Mouse (Mus musculus): ENCODE results near the gene Pogz. TPM values are rescaled to one million over a fixed set of nuclear protein-coding genes. Genes with fewer than 3 reads are reported as not detected.
A peak's percentile ranks its signal among the peaks of the same experiment; 100 is the strongest.

Gene Pogz
- polyA plus RNA-seq, 1 experiment from 2014 or later = 22.7 TPM

DNA sequence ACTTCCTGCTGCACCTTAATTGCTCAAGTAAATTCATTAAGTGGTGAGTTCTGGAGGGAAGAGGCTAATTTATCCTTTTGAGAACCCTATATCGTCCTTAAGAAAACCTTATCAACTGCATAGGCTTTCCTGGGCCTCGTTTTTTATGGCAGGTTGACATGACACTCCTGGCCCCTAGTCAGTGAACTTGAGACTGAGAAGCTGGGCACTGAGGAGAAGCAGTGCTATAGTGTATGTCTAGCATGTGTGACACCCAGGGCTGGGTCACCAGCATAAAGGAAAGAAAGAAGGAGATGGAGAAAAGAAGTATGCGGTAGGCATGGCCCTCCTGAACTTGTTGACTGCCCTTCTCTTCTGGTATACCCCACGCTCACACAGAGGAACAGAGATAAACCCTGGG is 23.3 kb upstream of the Pogz start:
- no peaks in the 10 kb centered on the region for H3K9me3 ChIP-seq
- no peak overlapping the region for H3K9ac ChIP-seq
- H3K4me1 ChIP-seq (replicated peaks) = no peaks in the 10 kb centered on the region
- H3K27ac ChIP-seq = no peak overlapping the region
- H3K4me2 ChIP-seq = no peak overlapping the region
- 86% methylated on average over 4 of the region's 4 CpGs for WGBS
- ATAC-seq (ENCODE audit: low FRiP score) = no peak
- no peaks in the 10 kb centered on the region for H3K27me3 ChIP-seq
- H3K36me3 ChIP-seq = no peaks in the 10 kb centered on the region
- H3K4me3 ChIP-seq = no peak overlapping the region

DNA sequence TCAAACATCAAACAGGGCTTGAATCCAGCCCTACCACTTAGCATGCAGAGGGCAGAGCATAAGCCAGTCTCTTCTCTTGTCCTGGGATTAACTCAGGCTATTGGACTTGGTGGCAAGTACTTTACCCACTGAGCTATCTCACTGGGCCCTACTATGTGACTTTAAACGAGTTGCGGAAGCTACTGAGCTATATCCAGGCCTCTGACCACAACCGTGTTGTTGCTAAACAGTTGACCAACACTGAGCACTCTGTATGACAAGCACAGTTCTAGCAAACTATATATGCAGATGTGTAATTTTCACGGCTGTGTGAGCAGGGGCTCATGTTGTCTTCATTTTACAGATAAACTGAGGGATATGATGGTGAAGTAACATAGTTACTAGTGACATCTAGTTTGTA is 22.7 kb upstream of the Pogz start:
- Histone ChIP-seq H3K9me3 (no peaks in the 10 kb centered on the region), H3K27me3 (no peaks in the 10 kb centered on the region), H3K4me3 (no peak overlapping the region), H3K9ac (no peak overlapping the region), H3K36me3 (no peaks in the 10 kb centered on the region), H3K27ac (no peak overlapping the region), H3K4me1 (replicated peaks) (no peaks in the 10 kb centered on the region), H3K4me2 (no peak overlapping the region)
- ATAC-seq (ENCODE audit: low FRiP score) = no peak
- 85% methylated on average over 4 of the region's 4 CpGs for WGBS

DNA sequence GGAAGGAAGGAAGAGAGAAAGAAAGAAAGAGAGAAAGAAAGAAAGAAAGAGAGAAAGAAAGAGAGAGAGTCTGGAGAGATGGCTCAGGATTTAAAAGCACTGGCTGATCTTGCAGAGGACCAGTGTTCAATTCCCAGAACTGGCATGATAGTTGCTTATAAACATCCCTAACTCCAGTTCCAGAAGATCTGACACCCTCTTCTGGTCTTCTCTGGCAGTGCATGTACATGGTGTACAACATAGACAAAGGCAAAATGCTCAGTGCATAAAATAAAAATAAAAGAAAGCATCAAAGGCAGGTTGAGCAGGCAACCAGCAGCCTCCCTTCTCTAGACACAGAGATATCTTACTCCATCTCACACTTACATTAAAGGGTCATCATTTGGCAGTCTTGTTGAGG is 21.8 kb upstream of the Pogz start:
- H3K36me3 ChIP-seq = no peaks in the 10 kb centered on the region
- no peak overlapping the region for H3K9ac ChIP-seq

DNA sequence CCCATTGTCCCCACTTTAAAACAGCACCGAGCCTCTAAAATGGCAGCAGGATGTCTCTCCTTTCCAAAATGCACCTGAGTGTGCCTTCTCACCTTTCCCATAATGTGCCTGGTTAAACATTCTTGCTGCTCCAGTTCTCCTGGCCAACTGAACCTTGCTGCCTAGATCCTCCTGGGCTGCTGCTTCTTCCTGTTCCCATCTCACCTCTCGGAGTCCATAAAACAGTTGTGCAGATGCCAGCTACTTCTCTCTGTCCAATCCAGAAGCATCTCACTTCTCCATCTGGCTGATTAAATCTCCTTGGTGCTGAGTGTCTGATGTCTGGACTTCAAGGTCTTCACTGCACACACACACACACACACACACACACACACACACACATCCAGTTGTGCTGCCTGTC is 19.6 kb upstream of the Pogz start:
- H3K9me3 ChIP-seq = no peaks in the 10 kb centered on the region
- no peak for ATAC-seq (ENCODE audit: low FRiP score)
- WGBS = 76% methylated on average over 2 of the region's 2 CpGs
- H3K36me3 ChIP-seq = no peaks in the 10 kb centered on the region
- H3K4me1 ChIP-seq (replicated peaks) = 0 out of 2 replicates have a peak, but pooled peaks cover 3% of the 10 kb centered on the region
- H3K27ac ChIP-seq = no peak overlapping the region
- H3K9ac ChIP-seq = no peak overlapping the region
- H3K4me2 ChIP-seq = no peak overlapping the region
- H3K4me3 ChIP-seq = no peak overlapping the region
- H3K27me3 ChIP-seq = no peaks in the 10 kb centered on the region

More for the DNA sequence above, 21.8 kb upstream of the Pogz start:
- Histone ChIP-seq H3K4me2 (no peak overlapping the region), H3K27ac (no peak overlapping the region), H3K9me3 (no peaks in the 10 kb centered on the region), H3K4me3 (no peak overlapping the region), H3K4me1 (replicated peaks) (no peaks in the 10 kb centered on the region), H3K27me3 (no peaks in the 10 kb centered on the region)
- ATAC-seq (ENCODE audit: low FRiP score) = no peak

DNA sequence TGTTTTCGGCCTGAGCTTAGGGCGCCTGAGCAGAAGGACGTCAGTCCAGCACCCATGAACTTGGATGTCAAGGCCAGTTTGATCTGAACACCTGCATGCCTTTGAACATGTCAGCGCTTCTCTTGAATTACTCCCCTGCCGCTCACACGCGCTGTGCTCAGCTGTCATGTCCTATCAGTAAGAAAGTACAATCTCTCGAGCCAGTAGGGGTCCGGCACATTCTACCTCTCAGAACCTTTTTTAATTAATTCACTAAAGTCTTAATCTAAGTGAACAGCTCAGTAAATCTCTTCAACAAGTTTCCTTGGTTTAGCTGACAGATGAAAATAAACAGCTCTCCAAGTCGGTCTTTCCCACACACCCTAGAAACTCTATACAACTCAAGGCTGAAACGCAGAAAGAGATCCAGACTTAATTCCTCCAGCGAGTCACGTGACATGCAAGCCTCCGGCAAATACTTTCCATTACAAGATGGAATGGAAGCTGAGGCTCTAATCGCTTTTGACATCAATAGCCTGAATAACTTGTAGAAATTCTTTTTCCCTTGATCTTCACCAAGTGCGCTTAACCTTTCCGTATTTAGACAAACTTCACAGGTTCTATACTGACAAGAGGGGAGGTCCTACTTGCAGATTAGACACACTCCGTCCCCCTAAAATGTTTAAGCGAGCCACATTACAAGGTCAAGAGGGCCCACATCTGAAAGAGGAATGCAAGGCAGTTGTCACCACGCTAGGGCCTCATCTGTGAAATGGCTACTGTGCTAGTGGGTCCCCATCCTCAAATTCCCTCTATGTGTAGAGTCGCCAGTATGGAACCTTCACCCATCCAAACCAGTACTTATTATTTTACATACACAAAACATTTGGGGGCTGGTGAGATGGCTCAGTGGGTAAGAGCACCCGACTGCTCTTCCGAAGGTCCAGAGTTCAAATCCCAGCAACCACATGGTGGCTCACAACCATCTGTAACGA is 17.6 kb upstream of the Pogz start:
- no peaks in the 10 kb centered on the region; the same call in 1 of the 2 replicates for H3K36me3 ChIP-seq
- H3K9me3 ChIP-seq = no peaks in the 10 kb centered on the region
- H3K27ac ChIP-seq = no peak overlapping the region
- no peak overlapping the region for H3K4me2 ChIP-seq
- no peak overlapping the region for H3K9ac ChIP-seq
- WGBS = 80% methylated on average over 24 of the region's 24 CpGs
- no peak for ATAC-seq (ENCODE audit: low FRiP score)
- no peaks in the 10 kb centered on the region for H3K27me3 ChIP-seq
- H3K4me1 ChIP-seq (replicated peaks) = 0 out of 2 replicates have a peak, but pooled peaks cover 3% of the 10 kb centered on the region
- no peak overlapping the region for H3K4me3 ChIP-seq

DNA sequence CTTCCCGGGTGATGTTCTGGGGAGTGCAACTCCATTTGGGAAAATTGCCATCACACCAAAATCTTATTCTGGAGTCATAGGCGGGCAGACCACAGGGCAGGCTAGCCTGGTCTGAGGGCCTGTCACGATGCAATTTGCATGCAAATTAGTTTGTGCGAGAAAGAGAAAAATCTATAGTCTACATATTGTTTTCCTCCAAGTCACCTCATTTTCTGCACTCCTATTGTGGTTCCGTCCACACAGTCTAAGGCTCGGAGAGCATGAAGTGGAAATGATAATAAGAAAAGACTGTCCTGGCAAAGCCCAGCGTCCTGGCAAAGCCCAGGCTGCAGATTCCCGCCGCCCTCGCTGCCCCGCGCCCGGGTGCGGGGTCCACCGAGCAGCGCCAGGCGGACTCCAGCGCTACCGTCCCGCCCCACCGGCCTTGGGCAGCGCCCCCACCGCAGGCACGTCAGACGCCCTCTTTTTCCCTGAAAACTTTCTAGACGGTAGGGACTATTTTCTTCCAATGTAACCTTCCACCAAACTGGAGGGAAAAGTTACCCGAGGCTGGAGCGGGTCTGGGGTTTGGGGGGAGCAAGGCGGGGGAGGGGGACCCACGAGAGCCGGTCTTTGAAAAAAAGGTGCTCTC is 16.2 kb upstream of the Pogz start:
- WGBS = 1% methylated on average over 31 of the region's 31 CpGs
- peak overlapping the region; percentile 81 for H3K9ac ChIP-seq
- H3K27ac ChIP-seq = peak overlapping the region; percentile 90
- H3K4me2 ChIP-seq = peak overlapping the region; percentile 64
- 0 out of 2 replicates have a peak, but pooled peaks cover 3% of the 10 kb centered on the region for H3K4me1 ChIP-seq (replicated peaks)
- H3K27me3 ChIP-seq = no peaks in the 10 kb centered on the region
- peak; percentile 81 for ATAC-seq (ENCODE audit: low FRiP score)
- H3K36me3 ChIP-seq = no peaks in the 10 kb centered on the region; the same call in 1 of the 2 replicates
- H3K9me3 ChIP-seq = no peaks in the 10 kb centered on the region
- peak overlapping the region; percentile 62 for H3K4me3 ChIP-seq

DNA sequence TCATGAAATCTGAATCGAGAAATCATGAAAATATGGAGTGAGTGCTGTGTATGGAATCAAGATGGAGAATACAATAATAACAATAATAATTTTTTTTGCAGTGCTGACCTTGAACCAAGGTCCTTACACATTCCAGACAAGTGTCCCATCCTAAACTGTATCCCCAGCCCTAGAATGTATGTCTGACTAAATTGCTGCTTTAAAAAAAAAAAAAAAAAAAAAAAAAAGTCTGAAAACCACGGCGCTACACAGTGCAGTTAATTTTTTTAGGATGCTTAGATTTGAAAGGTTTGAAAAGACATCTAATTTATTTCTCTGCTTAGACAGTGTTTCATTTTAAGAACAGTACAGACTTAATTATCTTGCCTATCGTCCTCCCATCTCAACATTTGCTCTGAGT is 15.3 kb upstream of the Pogz start:
- H3K27ac ChIP-seq = peak overlapping the region; percentile 90
- 0 out of 2 replicates have a peak, but pooled peaks cover 3% of the 10 kb centered on the region for H3K4me1 ChIP-seq (replicated peaks)
- 71% methylated on average over 4 of the region's 4 CpGs for WGBS
- peak overlapping the region; percentile 81; the same call in 1 of the 2 replicates for H3K9ac ChIP-seq
- H3K4me2 ChIP-seq = peak overlapping the region; percentile 64
- H3K27me3 ChIP-seq = no peaks in the 10 kb centered on the region
- no peak for ATAC-seq (ENCODE audit: low FRiP score)
- H3K9me3 ChIP-seq = no peaks in the 10 kb centered on the region
- no peaks in the 10 kb centered on the region; the same call in 1 of the 2 replicates for H3K36me3 ChIP-seq
- H3K4me3 ChIP-seq = peak overlapping the region; percentile 62

DNA sequence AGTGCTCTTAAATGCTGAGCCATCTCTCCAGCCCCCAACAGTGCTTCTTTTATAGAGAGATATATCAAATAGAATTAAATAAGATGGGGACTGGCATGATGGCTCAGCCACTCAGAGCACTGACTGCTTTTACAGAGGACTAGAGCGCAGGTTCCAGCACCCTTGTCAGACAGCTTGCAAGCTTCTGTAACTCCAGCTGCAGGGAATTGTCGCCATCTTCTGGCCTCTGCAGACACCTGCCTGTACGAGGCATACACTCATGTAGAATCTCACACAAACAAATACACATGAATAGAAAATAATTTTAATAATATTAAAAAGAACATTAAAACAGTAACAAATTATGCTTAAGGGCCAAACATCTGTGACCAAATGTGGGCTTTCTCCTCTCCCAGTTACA is 13.3 kb upstream of the Pogz start:
- no peak overlapping the region for H3K27ac ChIP-seq
- WGBS = 79% methylated on average over 3 of the region's 3 CpGs
- ATAC-seq (ENCODE audit: low FRiP score) = no peak

DNA sequence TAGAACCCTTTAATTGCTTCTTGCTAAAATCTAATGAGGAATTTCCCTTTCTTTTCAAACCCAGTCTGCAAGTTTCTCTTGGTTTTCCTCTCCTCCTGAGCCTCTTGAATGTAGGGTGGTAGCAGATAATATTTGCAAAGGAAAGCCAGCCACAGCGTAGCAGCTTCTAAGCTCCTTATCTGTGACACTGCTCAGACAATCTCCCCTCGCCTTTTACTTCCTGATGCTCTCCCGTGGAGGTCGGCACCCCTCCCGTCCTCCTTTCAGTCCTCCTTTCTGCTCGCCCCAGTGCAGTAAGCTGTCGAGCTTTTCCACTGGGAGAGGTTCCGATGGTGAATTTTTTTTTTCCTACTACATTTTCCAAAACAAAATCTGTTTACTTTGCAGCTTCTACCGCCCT is 5.3 kb upstream of the Pogz start:
- Histone ChIP-seq H3K4me3 (no peak overlapping the region), H3K4me2 (no peak overlapping the region), H3K4me1 (replicated peaks) (no peaks in the 10 kb centered on the region), H3K27ac (no peak overlapping the region), H3K36me3 (no peaks in the 10 kb centered on the region), H3K9me3 (no peaks in the 10 kb centered on the region), H3K27me3 (peaks cover 12% of the 10 kb centered on the region; the same call in 1 of the 2 replicates), H3K9ac (no peak overlapping the region)
- 31% methylated on average over 9 of the region's 9 CpGs for WGBS
- no peak for ATAC-seq (ENCODE audit: low FRiP score)

More for the DNA sequence above, 13.3 kb upstream of the Pogz start:
- no peaks in the 10 kb centered on the region for H3K27me3 ChIP-seq
- H3K36me3 ChIP-seq = no peaks in the 10 kb centered on the region; the same call in 1 of the 2 replicates
- no peak overlapping the region for H3K4me3 ChIP-seq
- H3K9me3 ChIP-seq = no peaks in the 10 kb centered on the region
- H3K4me1 ChIP-seq (replicated peaks) = 0 out of 2 replicates have a peak, but pooled peaks cover 3% of the 10 kb centered on the region
- no peak overlapping the region for H3K9ac ChIP-seq
- no peak overlapping the region for H3K4me2 ChIP-seq

DNA sequence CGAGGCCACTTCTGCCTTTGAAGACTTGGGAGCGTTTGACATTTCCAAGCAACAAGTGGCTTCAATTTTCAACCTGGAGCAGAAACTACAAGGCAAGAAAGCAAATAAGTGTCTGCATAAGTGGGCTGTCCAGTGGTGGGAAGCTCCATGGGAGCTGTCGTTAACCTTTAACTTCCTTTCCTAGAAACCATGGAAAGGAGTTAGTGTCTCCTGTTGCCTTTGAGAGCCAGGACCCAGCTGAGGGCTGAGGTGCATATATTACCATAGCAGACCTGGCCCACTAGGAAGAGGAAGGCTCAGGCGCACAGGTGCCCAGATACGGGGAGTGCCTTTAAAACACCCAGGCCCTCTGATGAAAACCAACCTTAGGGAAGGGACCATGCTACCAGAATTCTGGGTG is 4.7 kb upstream of the Pogz start:
- H3K9ac ChIP-seq = no peak overlapping the region
- H3K36me3 ChIP-seq = no peaks in the 10 kb centered on the region
- no peak overlapping the region for H3K4me3 ChIP-seq
- ATAC-seq (ENCODE audit: low FRiP score) = no peak
- H3K4me2 ChIP-seq = no peak overlapping the region
- no peak overlapping the region for H3K27ac ChIP-seq
- WGBS = 83% methylated on average over 5 of the region's 5 CpGs
- peaks cover 12% of the 10 kb centered on the region; the same call in 1 of the 2 replicates for H3K27me3 ChIP-seq
- H3K9me3 ChIP-seq = no peaks in the 10 kb centered on the region
- H3K4me1 ChIP-seq (replicated peaks) = no peaks in the 10 kb centered on the region

DNA sequence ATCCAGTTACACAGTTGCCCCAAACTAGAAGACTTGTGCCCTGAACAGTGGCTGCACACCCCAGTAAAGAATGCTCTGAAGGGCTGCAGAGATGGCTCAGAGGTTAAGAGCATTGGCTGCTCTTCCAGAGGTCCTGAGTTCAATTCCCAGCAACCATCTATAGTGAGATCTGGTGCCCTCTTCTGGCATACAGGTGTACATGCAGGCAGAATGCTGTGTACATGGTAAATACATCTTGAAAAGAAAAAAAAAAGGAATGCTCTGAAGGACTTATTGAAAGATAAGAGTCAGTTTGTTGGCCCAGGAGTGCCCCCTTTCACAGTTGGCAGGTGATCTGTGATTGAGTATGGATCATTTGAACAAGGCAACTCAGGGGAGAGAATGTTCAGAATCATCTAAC is 4.0 kb upstream of the Pogz start:
- H3K4me1 ChIP-seq (replicated peaks) = no peaks in the 10 kb centered on the region
- H3K27me3 ChIP-seq = peaks cover 12% of the 10 kb centered on the region; the same call in 1 of the 2 replicates
- H3K27ac ChIP-seq = no peak overlapping the region
- no peak for ATAC-seq (ENCODE audit: low FRiP score)
- H3K36me3 ChIP-seq = no peaks in the 10 kb centered on the region
- H3K4me2 ChIP-seq = no peak overlapping the region
- H3K9me3 ChIP-seq = no peaks in the 10 kb centered on the region
- no peak overlapping the region for H3K4me3 ChIP-seq
- no peak overlapping the region for H3K9ac ChIP-seq

DNA sequence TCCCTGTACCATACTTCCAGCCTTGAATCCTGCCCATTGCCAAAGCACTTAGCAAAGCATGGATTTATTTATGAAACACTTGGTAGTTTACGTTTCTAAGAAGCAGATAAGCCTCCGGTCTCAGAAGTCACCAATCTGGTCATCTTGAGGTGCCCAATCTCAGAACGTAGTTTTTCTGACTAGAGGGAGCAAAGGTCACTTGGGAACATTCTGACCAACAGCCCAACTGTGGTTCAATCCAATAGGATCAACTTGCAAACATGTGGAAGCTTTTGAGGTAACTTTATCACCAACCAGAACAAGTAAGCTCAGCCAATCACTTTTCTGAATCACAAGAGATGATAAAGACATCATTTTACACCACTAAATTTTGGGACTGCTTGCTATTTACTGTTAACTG is 2.0 kb upstream of the Pogz start:
- peaks cover 12% of the 10 kb centered on the region; the same call in 1 of the 2 replicates for H3K27me3 ChIP-seq
- H3K36me3 ChIP-seq = no peaks in the 10 kb centered on the region
- H3K4me3 ChIP-seq = no peak overlapping the region
- no peak overlapping the region for H3K9ac ChIP-seq
- peaks cover 18% of the 10 kb centered on the region for H3K4me1 ChIP-seq (replicated peaks)
- 88% methylated on average over 3 of the region's 3 CpGs for WGBS
- H3K9me3 ChIP-seq = no peaks in the 10 kb centered on the region
- ATAC-seq (ENCODE audit: low FRiP score) = no peak
- H3K4me2 ChIP-seq = no peak overlapping the region
- no peak overlapping the region for H3K27ac ChIP-seq
